Mouse (Mus musculus) 416B (cell line): ENCODE measurements around the gene Slc37a1.

Experiments used
- DNase-seq: peaks from one replicate; pipeline ENCODE4 v3.0.0; 2011; ENCODE audit warnings: low read depth

Slc37a1 gene

DNA sequence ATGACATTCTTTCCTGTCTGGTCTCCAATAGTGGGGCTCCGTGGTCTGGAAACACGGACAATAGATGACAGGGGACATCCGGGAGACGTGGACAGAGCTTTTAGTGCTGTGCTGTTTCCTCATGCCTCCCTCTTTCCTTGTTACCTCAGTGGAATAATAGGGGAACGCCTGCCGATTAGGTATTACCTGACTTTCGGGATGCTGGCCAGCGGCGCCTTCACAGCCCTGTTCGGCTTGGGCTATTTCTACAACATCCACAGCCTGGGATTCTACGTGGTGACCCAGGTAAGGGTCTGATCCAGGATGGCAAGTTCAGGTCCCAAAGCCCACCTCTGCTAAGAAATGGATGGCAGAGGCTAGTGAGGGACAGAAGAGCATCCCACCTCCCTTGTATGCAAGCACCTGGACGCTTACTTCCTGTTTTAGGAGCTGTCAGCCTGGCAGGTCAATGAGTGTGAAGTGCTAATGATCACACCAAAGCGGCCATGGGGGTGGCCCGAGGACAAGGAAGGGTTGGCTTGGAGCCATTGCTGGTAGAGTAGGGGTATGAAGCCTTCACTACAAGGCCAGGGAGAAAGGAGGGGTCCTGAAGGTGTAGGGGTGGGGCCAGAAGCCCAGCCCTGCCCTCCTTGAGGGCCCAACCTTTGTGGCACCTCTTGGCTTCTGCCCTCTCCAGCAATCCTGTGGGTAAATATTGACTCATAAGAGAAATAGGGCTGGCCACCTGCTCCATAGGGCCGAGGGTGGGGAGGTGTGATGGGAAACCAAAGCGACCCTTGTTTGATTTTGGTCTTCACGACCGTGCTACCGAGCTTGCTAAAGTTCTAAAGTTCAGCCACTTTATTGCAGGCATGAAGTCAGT is 32.5 kb downstream of the Slc37a1 start:
- no peak for DNase-seq

DNA sequence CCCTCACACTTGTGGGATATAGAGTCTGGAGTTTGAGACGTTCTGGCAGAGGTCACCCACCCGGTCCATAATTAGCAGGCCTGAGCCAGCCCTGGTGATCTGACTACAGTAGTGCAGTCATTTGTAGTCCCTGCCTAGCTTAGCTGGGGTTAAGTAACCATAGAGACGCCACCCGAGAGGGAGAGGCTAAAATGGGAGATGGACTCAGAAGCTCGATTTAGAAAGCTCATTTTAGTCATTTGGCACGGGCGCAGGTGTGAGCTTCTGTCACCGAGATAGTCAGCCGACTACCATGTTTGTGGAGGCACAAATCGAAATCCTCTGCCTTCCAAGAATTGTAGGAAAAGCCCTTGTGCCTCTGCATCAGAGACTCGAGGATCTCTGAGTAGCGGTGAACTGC is 34.8 kb downstream of the Slc37a1 start:
- DNase-seq = no peak

DNA sequence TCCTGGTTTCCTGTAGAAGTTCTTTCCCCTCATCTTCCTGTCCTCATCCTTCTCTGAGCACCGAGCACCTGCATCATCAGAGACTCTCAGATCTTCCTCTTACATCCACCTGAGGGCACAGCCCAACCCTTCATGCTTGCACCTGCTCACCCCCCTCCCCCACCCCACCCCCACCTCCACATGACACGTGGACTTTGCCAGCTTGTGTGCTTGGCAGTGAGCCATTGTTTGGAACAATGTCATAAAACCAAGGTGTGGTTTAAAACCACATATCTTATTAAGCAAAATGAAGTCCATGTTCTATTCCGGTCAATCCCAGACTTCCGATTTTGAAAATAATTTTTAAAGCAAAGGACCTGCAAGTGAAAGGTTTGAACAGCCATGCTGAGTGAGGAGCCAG is 35.9 kb downstream of the Slc37a1 start:
- DNase-seq = no peak

DNA sequence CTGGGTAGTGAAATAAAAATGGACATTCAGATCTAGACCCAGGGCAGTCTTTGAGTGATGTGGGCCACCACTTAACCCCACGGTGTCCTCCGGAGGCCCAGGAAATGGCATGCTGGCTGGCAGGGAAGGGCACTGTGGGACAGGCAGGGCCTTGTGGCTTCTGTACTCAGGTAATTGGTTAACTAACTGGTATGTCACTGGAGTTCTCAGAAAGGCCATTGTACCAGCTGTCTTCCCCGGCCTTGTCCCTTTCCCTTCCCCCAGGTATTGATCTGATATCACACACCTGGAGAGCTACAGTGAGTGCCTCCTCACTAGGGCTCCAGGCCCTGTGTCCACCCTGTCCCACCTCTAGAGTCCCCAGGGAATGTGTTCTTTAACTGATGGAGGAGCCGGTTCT is 36.8 kb downstream of the Slc37a1 start:
- no peak for DNase-seq

DNA sequence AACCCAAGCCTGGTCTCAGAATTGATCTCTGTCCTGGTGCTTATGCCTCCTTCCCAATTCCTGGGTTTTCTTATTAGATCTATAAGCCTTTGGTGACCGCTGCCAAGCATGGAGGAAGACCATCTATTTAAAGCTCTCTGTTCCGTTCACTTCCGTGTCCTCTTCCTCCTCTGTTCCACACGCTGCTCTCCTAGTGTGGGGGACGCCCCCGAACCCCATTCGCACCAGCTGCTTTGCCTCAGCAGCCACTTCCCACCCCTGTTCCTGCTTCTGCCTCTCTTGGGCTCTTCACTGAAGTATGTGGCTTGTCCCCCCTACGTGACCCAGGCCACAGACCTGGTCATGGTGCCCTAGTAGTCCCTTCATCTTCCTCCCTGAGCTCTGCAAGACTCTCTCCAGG is 37.6 kb downstream of the Slc37a1 start:
- DNase-seq = no peak

DNA sequence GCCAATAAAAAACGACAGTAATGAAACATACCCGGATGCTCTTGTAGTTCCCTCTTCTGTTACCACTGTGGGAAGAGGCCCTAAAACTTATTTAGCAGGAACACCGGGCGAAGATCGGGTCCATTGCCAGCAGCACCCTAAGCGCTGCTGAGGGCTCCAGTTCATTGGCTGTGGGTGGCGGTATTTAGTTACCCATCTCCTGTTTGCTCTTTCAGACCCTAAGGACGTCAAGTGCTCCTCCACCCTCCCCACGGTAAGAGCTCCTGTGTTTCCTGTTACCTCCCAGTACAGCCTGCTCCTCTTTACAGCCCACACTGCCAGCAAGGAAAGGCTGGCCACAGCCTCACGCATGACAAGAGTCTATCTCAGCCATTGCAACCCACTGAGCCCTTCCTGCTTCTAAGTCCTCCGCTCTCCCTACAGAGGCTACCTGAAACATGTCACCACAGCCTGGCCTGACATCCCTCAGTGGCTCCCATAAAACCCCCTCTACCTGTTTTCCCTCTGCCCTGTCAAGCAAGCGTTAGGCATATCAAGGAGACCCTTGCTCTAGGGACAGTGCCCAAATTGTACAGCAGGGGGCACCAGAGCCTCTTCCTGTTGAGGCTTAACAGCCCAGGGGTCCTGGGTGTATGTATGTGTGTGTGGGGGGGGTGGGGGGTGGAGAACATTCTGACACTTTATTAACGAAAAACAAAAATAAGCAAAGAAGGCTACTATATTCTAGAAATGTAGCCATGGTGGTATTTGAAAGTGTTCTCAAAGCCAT is 39.0 kb downstream of the Slc37a1 start:
- no peak for DNase-seq

GRCm38 (mm10) chr17:31326220-31326852 is 39.7 kb downstream of the Slc37a1 start:
- DNase-seq = peak; percentile 86

GRCm38 (mm10) chr17:31328466-31328865 is 41.9 kb downstream of the Slc37a1 start:
- no peak for DNase-seq

DNA sequence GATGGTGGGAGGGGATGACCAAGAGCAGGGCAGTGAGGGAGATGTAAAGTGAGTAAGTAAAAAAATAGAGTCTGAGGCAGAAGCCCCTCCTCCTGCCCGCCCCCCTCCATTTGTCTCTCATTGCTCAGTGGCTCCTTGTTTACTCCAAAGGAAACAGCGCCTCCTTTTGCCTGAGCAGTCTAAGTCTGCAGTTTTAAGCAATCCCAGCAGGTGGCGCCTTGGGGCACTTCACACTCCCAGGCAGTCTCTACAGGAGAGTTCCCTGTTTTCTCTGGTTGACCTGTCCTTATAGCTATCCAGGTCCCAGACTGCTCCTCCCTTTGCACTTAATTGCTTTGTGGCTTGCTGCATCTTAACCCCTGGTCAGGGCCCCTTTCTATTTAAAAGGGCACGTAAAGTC is 44.0 kb downstream of the Slc37a1 start:
- peak; percentile 75 for DNase-seq

GRCm38 (mm10) chr17:31331273-31331672 is 44.7 kb downstream of the Slc37a1 start:
- no peak for DNase-seq

GRCm38 (mm10) chr17:31331920-31332319 is 45.3 kb downstream of the Slc37a1 start:
- DNase-seq = no peak

GRCm38 (mm10) chr17:31332333-31332732 is 45.7 kb downstream of the Slc37a1 start:
- peak; percentile 66 for DNase-seq

- no peak for DNase-seq
These were observed 48.1 kb downstream of the Slc37a1 start for GRCm38 (mm10) chr17:31334509-31335260.

DNA sequence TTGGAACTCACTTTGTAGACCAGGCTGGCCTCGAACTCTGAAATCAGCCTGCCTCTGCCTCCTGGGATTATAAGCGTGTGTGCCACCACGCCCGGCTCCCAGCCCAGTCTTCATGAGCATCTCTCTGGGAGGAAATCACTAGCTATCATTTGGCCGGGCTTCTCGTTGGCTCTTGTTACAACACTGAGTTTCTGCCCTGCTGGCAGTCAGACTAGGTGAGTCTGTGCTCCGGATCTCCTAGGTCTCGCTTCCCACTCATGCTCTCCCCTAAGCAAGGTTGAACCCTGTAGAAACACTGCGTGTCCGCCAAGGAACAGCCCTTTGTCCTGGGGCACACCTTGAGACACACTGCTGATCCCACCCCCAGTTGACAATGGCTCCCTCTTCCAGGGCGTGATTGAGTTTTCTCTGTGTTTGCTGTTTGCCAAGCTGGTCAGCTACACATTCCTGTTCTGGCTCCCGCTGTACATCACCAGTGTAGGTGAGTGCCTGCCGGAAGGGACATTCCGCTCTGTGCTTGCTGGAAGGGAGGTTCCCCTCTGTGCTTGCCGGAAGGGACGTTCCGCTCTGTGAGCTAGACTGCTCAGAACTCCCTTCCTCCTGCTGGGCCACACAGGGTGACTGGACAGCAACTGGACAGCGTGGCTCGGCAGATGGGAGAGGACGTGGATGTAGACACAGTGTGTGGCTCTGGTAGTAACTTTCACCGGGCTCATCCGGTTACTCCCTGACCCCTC is 48.9 kb downstream of the Slc37a1 start:
- no peak for DNase-seq

DNA sequence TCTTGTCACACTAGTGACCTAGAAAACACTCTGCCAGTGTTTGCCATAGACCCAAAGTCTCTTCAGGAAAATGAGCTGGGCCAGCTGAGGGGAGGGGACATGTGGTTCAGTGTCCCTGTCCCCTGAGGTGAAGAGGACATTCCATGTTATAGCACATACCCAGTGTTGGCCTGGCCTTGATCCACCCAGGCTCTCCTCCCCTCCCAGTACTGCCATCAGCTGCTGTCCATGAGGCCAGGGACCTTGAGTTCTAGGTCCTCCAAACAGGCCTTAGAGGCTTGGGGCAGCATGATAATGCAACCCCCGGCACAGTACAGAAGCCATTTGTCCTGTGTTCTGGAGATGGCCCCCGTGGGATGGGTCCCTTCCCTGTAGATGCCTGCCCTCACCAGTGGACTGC is 53.2 kb downstream of the Slc37a1 start:
- DNase-seq = no peak

- no peak for DNase-seq
These were observed 55.6 kb downstream of the Slc37a1 start for GRCm38 (mm10) chr17:31342191-31342590.

DNA sequence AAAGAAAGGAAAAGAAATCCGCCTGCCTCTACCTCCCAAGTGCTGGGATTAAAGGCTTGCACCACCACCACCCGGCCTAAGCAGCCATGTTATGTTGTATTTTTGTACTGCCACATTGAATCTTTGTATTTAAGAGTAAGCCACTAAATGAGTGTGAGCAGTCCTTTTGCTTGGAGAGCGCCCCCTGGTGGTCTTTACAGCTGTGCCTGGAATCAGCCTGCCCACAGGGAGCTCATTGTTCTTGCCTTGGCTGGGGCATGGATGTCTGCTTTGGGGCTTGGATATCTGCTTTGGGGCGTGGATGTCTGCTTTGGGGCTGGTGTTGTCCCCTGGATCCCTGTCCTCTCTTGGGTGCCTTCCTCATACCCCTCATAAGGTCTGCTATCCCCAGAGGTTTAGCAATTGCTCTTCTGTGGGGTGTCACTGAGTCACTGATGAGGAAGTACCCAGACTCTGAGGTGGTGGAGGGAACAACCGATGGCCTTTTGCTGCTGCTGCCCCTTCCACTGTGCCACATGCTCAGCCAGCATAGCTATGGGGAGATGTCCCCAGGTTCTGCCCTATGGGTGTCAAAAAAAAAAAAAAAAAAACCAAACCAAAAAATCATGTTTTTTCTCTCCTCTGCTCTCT is 57.7 kb downstream of the Slc37a1 start:
- DNase-seq = peak; percentile 74

- no peak for DNase-seq
These were observed 58.2 kb downstream of the Slc37a1 start for GRCm38 (mm10) chr17:31344816-31345215.

- DNase-seq = no peak
These were observed 61.5 kb downstream of the Slc37a1 start for GRCm38 (mm10) chr17:31348129-31348528.

- no peak for DNase-seq
These were observed 62.8 kb downstream of the Slc37a1 start for GRCm38 (mm10) chr17:31349388-31349787.

GRCm38 (mm10) chr17:31351984-31352383 is 65.4 kb downstream of the Slc37a1 start:
- DNase-seq = no peak
